Mouse (Mus musculus) lung, postnatal 0 days (tissue): ENCODE results near the gene Itk.

Experiments
- CTCF ChIP-seq: IDR thresholded peaks from 2 replicates; pipeline ENCODE4 v1.5.1; 2016; ENCODE audit warnings: antibody characterized with exemption, mild to moderate bottlenecking
- EP300 ChIP-seq: IDR thresholded peaks from 2 replicates; pipeline ENCODE4 v1.6.1; 2016; ENCODE audit warnings: antibody characterized with exemption, mild to moderate bottlenecking, control low read depth

DNA sequence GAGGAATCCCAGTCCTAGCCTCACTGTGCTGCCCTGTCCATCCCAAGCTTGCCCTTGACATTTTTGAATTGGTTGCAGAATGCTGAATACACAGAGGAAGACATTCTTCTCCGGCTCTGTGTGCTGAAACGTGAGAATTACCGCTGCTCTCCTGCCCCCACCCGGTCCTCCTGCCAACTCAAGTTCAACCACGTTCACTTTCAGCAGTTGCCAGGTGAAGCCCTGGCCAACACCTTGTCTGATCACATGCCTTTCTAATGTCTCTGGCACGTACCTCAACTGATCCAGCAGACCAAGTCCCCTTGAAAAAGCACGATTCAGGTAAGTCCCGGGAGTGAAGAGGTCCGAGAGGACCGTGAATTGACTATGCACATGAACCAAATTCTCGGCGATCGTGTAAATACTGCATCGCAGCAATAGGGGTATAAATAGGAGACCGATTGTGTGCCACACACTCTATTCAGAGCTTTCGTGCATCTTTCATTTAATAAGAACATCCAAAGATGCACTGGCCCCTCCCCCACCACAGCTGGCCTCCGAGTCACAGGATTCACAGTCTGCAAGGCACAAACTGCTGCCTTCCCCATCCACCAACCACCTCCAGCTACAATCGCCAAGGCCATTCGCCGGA is 80.1 kb downstream of the Itk start:
- TF ChIP-seq CTCF (0 out of 2 replicates have a peak, but pooled peaks have one; percentile 10), EP300 (no peak)
